Mouse (Mus musculus) spleen, postnatal 36 days (tissue): ENCODE measurements around the gene Mterf1a.
"Not testable (repeated sequence)": the region's sequence is repeated elsewhere in the genome, so short reads cannot be mapped to it uniquely, and the experiment has no call there.

Source experiments
- DNase-seq, 2 experiments: peaks; one replicate each; pipeline ENCODE4 v3.0.0; 2022; ENCODE audit warnings: low spot score in 2 of 2, mixed read lengths in 1 of 2

Gene Mterf1a

DNA sequence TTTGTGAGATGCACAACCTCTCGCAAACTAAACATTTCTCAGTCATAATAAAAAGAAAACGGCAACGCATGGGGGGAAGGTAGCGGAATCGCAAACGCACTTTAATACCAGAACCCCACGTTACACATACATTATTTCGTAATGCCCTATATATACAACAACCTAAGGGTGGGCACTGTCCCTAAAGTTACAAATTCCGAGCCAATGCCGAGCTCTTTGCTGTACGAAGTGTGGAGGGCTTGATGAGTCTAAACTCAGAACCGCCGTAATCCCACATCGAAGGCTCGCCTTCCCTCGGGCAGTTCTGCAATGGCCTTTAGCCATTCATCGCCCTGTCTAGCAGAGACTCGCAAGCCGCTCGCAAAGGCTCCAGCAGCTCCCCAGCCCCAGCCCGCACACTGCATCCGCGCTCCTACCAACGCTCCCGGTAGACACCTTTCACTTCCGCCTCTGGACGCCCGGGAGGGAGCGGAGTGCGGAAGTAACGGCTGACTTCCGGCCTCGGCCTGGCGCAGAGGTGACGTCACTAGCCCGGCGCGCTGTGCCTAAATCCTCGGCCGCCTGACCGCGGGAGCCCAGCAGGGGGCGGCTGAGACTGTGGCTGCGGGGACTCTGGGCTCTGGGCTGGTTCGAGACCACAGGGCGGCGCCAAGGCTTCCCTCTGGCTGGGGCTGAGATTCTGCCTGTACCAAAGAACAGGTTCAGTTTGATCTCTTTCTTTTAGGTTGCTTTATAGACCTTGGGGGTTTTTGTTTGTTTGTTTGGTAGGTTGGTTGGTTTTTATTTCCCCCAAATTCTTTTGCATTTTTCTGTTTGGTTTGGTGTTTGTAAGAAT is at the start of gene Mterf1a:
Gene Mterf1a, minus strand, starts transcription at position 475 of the 835 bp plus-strand sequence.
- DNase-seq, result peak; percentile 18 to 19

DNA sequence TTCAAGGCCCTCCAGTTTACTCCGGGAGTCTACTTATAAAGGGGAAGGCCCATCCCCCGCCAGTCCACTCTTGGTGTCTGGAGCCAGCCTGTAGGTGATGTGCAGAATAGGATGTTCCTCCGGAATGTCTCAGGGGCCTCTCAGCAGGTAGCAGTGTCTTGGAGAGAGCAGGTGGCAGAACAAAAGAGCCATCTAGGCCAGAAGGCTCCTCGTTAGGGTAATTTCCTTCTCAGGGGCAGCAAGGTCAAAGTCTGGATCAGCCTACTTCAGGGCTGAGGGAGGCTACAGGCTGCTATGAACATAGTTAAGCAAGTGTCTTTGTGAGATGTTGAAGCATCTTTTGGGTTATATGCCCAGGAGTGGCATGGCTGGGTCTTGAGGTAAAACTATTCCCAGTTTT is 49.4 kb upstream of the Mterf1a start:
- DNase-seq, result not testable (repeated sequence)

DNA sequence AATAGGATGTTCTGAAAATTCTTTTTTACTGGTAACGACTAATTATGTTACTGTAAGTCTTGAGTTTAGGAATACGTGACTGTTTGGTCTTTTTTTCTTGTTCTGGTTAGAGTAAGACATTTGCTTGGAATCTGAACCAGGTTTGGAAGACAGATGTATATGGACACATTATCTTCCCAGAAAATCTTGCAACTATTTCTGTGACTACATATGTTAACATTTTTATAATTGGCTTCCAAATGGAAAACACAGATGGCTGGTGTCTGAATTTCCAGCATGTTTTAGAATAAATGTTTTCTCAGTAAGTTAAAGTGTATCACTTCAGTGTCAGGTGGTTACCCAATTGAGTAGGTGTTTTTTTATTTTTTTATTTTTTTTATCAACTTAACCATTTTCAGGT is 47.5 kb upstream of the Mterf1a start:
- no peak for DNase-seq

DNA sequence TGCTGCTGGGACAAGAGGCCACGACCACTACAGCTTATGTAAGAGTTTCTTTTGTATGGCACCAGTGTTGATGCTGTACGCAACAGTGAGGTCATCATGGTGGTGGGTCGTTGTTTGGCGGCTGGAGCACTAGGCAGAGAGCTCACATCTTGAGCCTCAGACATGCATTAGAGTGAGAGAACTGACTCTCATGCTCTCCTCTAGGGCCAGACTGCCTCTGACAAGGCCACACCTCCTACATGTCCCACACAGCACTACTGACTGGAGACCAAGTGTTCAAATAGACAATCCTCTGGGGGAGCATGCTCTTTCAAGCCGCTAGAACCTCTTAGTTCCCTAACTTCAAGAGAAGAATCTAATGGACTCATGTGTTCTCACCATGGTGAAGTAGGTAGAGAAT is 45.6 kb upstream of the Mterf1a start:
- DNase-seq, result no peak

DNA sequence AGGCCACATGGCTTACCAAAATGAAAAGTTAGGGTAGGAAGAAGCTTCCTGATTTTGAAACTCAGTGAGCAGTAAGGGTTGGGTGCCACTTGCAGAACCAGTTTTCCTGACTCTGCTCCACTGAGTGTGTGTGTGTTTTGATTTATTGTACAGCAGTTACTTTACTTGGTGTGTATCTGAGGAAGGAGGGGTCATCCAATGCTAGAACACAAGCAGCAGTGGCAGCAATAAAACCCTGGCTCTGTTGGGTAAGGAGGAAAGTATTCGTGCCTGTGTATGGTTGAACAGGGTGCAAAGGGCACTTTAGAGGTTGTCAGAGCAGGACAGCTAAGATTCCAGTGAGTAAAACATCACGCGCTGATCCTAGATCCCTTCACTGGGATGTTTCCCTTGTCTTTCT is 45.2 kb upstream of the Mterf1a start:
- DNase-seq, result no peak

DNA sequence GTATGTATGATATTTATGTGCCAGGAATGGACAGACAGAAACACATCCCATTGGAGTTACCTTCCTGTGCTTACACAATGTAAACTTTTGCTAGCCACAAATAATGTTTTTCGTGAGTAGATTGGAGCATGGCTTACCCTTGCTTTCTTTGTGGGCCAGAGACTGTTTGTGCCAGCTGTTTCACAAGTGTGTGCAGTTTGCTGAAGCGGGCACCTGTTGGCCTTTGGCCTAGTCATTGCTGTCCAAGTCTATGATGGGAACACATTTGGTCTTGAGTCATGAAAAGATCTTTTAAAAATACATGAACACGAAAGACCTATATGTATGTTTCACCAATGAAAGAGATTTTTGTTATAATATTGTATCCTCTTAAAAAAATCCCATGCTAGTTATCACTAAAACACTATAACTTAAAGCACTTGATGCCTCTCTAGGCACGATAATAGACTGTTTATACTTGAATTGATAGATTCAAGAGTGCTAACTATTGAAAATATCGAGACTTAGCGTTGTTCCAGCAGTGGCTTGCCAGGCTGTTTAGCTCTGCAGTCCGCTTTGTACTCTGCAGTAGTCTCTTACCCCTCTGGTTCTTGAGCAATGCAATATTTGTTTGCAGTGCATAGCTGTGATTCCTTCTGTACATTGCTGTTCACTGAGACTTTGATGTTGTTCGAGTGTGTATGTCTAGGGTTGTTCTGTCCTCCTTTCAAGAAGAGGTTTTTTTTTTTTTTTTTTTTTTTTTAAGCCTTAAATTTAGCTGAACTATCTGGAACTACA is 42.2 kb upstream of the Mterf1a start:
- DNase-seq, result no peak

DNA sequence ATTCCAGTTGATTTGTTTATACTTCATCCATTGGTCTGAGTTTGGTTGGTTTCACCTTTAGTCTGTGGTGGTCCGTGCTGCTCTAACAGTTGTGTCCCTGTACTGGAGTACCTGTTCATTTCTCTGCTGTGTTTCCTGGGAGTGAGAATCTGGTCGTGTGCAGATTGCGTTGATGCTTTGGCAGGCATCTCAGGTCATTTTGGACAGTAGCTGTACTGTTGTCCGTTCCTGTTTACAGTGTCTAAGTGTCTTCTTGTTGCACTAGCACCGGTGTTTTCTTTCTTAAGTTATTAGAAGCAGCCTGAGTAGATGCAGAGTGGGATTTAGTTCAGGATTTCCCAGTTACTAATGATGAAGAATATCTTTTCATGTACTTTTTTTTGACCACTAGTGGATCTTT is 41.5 kb upstream of the Mterf1a start:
- no peak for DNase-seq

DNA sequence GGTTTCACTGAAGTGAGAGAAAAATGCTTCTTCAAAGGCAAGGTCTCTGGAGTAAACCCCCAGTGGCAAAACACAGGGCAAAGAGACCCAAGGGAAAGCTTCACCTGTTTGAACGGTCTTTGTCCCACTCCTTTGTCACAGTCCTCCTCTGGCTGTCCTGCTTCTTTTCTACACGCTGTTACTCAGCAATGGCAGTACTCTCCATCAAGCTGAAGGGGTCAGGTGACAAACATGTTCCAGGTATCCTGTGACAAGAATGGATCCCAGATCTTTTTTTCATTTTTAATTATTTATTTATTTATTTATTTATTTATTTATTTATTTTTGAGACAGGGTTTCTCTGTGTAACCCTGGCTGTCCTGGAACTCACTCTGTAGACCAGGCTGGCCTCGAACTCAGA is 39.8 kb upstream of the Mterf1a start:
- no peak for DNase-seq

DNA sequence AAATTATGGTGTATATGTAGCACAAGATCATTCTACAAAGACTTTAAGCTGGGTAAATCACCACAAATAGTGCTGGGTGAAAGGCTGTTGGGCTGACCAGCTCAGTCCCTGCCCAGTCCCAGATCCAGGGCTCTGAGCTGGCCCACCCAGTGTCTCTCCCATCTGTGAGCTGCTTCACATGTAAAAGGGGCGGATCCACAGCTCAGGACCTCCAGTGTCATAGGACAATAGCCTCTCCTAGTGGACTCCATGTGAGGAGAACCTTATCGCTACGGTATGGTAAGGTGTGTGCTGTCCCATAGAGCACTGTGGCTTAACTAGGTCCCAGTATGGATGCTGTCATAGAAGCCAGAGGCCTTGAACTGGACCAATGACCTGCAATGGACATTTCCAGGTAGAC is 37.9 kb upstream of the Mterf1a start:
- no peak for DNase-seq

DNA sequence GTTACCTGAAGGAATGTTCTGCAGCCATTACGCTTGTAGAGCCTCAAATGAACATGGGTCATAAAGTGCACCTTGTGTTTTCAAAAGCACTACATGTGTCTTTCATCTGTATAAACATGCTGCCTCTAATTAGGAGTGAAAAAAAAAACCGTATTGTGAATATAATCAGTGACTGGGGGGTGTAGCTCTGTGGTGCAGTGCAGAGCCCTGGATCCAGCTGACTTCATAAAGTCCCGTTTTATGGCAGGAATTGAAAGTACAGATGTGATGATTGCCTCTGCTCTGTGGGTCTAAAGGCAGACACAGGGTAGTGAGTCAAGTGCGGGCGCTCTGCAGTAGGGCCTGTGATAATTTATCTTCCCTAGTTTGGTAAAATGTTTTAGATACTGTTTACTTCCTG is 37.0 kb upstream of the Mterf1a start:
- DNase-seq, result no peak

DNA sequence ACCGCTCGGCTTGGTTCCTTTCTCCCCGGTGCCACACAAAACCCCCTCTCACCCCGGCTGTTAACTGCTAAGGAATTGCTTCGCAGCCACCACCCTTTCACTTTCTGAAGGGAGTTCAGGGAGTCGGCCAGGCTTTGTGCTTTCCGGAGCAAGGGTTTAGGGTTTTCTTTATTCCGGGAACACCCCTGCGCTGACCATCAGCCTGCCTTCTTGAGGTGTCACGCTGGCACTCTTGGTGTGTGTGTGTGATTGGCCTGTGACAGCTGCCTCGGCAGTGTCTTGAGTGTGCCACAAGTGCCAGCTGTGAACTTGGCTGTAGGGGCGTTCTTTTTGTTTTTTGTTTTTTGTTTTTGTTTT is 34.9 kb upstream of the Mterf1a start:
- peak; percentile 15 for DNase-seq

DNA sequence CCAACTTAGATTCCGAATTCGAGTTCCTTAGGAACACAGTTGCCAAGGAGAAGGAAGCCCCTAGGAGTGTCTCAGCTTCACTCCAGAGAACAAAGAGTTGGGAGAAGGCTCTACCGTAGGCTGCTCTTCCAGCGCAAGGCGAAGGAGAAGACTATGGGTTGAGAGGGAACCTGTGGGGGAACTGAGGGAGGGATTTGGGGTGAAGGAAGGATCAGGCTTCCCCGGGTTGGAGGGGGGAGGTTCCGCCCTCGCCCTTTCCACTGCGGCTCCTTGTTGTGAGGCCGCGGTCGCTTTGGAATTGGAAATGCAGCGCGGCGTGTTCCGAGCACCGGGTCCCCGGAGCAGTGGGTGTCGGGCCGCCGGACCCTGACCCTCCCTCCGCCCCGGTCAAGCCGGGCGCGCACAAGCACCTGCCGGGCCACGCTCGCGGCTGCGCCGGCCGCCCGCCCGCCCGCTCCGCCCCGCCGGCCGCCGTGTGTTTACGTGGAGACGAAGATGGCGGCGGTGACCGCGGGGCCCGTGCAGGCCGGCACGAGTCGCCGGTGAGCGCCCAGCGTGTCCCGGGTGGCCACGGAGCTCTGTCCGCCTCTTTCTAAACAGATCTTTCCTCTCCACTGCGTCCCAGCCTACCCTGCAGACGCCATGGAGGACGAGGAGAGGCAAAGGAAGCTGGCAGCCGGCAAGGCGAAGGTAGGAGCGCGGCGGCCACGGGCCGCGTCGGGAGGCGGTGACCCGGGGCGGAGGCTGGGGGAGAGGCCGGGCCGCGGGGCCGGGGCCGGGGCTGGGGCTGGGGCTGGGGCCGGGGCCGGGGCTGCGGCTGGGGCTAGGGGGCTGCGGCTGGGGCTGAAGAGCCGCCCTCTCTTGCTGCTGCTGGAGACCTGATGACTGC is 34.3 kb upstream of the Mterf1a start, which contains the start of gene Akap9:
Gene Akap9, plus strand, starts transcription at position 254 of the 889 bp plus-strand sequence.
- DNase-seq, result peak; percentile 56 to 62

DNA sequence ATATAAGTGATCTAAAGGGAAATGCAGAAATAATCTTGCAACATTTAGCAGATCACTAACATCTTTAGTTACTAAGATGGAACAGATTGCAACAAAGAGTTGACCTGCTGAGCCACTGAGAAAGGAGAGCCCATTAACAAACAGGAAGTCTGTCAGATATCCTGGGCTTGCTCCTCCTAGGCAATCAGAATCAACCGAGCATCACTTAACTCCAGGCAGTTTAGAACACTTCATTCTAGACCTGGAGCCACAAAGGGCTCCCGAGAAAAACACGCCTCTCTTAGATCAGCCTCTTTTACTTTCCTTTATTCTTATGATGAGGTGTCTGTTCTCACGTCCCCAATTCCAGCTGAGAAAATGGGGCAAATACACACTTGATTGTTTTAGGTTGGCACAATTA is 32.9 kb upstream of the Mterf1a start:
- DNase-seq, result no peak

DNA sequence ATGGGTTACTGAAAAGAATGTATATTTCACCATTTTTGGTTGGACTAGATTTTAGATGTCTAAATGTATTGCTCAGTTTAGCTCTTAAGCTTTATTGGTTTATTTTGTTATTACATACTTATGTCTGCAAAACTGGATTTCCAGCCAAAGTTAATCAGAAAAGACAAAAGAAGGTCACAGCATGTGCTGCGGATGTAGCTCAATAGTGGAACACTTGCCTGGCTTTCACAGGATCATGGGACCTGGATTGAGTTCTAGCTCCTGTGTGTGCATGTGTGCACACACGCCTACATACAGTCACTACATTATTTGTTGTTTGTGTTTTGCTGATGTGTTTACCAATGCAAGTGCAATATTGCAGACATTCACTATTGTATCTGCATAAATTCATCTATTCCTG is 28.6 kb upstream of the Mterf1a start:
- DNase-seq, result no peak

DNA sequence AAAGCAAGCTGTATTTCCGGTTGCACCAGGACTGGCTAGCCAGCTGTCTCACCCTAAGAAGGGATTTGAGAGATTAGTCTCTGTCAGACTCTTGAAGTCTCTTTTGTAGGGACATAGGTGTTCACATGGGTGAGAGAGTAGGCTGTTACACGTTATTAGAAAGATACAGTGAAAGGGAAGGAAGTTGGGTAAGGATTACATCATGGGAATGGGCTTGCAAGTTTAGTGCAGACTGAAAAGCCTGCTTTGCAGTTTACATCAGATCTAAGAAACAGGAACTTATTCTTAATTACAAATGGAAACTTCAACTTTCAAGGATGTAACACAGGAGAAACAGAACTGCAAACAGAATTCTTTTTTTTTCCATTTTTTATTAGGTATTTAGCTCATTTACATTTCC is 11.7 kb upstream of the Mterf1a start:
- DNase-seq, result no peak

DNA sequence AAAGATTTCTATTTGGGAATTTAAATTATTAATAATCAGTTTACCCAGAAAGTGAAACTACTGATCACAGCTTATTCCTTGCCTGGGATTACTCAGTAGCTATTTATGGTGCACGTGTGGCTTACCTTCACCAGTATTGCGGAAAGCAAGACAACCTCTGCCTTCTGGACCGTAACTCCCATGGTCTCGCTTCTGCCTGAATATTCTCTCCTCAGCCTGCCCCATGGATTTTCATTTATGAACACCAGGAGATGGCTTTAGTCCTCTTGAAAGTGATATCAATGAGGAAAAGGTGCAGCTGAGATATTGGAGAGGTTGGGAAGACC is 524 bp upstream of the Mterf1a start:
- DNase-seq, result peak in 1 of 2 experiments; percentile 1

DNA sequence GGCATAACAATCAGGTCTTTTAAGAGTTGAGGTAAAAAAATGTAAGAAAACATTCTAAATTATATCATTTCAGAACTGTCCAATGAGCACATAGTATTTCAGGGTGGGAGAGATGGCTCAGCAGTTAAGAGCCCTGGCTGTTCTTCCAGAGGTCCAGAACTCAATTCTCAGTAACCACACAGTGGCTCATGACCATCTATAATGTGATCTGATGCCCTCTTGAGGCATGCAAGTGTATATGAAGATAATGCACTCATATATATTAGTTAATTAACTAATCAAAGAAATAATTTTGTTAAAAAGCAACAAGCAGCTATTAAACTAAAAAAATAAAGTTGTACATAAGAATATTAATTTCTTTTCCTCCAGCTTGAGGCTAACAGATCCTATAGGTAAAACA is 4.5 kb downstream of the Mterf1a start:
- no peak for DNase-seq

DNA sequence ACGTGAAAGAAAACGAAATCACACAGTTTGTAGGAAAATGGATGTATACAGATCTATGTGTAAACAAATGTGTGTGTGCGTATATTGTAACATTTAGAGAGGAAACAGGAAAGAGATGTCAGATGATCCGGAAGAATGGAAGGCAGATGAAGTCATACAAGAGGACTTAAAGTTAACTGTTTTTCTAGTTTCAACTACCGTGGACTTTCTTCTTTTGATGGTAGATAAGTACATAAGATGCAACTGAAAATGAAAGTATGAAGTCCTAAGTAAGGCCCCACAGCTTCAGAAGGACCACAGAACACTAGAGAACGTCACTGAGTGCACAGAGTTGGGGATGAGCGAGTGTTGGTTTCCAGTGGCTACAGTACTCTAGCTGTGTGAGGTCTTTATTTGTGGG is 6.9 kb downstream of the Mterf1a start:
- not testable (repeated sequence) for DNase-seq

DNA sequence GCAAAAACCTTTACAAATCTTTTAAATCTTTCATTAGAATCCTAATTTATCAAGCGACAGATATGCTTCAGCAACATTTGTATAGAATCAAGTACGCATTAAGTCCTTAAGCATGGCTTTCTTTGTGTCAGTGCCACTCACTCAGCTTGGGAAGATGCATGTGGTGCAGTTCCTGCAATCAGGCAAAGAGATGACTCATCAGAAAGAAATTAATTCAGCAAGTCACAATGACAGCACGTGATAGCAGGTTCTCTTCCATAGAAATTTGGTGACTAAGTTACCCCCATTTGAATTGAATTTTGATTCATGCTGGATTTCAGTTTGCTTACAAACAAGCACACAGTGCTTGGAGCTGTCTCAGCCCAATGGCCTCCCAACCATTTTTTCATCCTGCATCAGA is 20.2 kb downstream of the Mterf1a start:
- no peak for DNase-seq

DNA sequence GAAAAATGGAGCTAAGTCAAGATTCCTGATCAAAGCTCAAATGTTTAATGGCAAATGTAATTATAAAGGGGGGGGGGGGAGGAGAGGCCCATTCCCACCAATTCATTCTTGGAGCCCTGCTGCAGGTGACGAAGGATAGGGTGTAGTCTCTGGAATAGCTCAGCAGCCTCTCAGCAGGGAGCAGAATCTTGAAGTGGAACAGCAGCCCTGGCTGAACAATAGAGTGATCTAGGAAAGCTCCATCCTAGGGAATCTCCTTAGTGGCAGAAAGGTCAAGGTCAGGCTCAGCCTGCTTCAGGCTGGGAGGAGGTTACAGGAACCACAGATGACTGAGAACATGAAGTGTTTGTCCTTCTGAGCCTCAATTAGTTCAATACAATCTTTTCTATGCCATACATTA is 21.4 kb downstream of the Mterf1a start:
- DNase-seq, result no peak

DNA sequence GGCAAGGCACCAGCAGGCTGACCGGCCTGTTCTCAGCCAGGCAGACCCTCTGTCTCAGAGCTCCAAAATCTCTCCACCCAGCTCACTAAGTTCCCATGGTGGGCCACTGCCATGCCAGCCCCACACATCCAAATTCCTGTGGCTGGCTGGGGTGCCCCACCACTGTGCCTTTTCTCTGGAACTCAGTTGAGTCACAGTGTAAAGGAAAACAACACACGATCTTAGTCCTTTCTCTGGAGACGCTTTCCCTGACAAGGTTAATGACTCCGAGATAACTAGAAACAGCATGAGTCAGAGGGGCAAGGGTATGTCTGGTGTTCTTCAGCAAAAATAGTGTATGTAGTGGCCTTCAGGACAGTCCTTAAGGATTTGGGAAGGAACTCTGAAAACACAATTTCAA is 23.6 kb downstream of the Mterf1a start:
- no peak for DNase-seq

DNA sequence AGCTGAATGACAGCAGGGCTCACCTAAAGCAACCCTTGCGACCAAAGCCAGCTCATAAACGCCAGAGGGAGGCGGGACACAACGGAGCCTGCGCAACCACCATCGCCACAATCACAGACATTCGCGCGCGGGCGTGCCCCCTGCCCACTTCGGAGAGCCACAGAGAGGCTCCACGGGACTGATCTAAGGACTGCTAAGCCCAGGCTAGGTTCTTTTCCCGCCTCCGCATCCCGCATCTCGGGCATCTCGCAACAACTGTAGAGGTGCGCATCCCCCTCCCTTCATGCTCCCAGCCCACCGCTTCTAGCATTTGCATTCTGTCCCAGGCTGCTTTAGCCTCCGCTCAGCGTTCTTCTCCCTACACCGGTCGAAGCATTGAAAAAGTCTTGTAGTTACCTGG is 48.7 kb downstream of the Mterf1a start, which contains the start of gene Lrrd1:
Gene Lrrd1, plus strand, starts transcription at position 148 of the 400 bp plus-strand sequence.
- DNase-seq, result no peak
